Mouse (Mus musculus): ENCODE results near the gene Fggy.

The Fggy gene

DNA sequence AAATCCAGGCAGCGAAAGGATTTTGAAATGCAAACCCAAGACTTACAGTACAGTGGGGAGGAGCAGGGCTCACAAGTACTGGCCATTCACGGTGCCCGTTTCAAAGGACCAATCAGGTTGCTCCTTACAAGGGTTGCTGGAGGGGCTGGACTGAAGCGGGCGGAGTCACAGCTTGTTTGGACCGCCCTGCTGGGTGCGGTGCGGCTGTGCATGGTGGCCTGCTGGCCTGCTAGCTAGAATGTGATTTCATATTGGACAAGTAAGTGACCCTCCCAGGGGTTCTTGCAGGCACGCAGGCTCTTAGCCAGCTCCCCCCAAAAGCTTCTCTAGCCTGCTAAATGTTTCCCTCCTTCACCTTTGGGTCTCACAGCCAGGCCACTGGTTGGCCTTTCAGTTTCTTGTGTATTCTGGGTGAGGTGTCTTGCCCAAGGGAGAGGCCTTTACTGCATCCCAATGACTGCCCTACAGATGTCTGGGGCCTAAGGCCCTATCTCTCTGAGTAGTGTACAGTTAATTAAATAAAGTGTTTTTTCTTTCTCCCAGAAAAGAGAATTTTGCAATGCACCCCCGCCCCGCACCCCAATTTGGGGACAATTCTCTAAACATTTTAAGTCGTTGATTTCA lies at the start of gene Fggy:
Gene Fggy, plus strand, starts transcription at position 175 of the 624 bp plus-strand sequence.
- peak; percentile 92 for DNase-seq (ENCODE audit: low spot score)

DNA sequence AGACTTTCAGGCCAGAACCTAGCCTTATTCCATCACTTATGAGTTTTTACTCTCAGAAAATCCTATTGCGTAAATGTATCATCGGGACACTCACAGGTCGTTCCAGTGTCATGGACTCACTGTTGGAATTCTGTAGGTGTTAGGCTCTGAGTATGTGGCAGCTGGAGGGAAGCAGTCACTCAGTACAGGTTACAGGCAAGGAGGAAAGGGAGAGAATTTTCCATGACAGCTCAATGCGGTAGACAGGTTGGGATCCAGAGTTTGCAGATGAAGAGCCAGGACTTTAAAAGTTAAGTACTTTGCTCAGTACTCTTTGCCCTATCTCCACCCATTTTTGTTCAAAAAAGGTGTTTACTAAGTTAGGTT lies 49.4 kb upstream of the Fggy start:
- DNase-seq (ENCODE audit: low spot score), result no peak

DNA sequence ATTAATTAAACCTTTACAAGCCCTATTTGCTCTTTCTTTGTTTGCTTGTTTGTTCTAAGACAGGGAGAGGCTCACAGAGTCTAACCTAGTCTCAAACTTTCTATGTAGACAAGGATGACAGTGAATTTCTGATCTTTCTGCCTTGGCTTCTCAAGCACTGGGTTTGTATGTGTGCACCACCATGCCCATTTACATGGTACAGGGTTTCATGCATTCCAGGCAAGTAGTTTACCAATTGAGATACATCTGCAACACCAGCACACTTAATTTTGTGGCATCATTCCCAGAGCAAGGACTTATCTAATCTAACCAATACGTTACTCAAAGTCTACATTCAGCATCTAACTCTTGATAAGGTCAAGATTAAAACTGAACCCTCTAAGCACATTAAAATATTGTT lies 38.9 kb upstream of the Fggy start:
- DNase-seq (ENCODE audit: low spot score), result no peak

DNA sequence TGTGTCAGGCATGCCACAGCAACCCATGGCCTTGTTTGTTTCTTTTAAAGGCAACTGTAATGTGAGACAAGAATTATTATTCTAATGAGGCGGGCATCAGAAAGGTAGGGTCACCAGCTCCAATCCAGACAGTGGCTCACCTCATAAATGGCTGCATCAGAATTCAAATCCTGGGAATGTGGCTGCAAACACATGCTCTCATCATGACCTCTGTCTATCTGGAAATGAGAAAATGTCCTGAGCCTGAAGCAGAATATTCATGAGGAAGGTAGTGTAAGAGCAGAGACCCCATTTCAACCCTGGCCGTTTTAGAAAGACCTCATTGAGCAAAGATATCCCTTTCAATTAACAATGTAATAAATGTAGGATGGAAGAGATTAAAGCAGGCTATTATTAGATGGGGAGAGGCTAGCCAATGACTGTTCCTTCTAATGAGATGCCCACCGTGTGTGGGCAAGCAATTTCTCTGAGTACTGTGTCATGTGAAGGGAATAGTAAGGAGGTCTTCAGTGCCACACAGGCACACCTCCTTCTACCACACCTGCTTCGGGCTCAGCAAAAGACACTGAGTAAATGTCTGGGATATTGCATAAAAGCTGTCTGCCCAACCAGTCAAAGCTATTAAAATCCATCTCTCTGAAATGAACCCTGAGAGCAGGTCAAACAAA lies 37.2 kb upstream of the Fggy start:
- DNase-seq (ENCODE audit: low spot score), result no peak

DNA sequence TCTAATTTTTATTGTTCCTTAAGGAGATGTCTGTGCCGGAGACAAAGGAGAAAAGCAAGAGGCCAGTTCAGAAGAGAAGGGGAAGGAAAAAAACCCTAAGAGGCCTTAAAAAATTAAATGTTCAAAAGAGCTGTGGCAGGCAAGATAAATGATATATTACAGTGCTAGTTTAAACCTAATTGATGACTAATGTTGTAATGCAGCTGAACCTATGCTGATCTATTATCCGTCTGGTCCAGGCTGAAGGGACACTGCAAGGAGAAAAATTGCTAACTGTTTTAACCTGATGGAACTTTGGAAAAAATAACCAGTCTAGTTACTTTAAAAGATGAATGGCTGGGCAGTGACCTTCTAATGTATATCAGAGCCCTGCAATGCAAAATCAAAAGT lies 36.7 kb upstream of the Fggy start:
- DNase-seq (ENCODE audit: low spot score), result no peak

DNA sequence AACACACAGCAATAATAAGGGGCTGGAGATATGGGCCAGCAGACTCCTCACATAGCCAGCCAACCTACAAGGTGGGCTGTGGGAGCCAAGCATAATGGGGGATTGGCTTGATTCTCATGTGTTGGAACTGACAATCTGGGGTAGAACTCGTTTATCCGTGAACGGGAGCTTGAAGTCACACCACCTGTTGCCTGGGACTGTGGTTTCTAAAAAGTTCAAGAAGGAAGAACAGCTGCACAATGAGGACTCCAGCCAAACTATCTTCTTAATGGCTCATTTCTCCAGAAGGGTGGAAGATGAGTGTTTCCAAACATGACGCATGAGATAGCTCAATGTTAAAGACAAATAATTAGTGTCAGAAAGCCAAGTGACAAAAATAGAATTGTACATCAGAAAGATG lies 30.7 kb upstream of the Fggy start:
- DNase-seq (ENCODE audit: low spot score), result no peak

DNA sequence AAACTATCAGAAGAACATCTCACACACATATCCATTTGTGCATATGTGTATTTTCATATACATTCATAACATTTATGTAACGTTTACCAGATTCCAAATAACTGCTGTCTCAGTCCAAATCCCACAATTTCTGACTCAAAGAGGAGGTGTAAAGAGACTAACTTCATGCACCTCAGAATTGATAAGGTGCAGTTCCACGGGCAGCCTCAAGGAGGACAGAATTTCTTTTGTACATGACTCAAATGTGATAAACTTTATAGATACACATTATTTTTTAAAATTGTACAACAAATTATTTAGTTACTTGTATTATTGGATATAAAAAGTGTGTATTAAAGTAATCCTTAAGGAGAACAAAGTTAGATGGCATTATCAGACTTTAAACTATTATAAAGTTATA lies 26.6 kb upstream of the Fggy start:
- no peak for DNase-seq (ENCODE audit: low spot score)

DNA sequence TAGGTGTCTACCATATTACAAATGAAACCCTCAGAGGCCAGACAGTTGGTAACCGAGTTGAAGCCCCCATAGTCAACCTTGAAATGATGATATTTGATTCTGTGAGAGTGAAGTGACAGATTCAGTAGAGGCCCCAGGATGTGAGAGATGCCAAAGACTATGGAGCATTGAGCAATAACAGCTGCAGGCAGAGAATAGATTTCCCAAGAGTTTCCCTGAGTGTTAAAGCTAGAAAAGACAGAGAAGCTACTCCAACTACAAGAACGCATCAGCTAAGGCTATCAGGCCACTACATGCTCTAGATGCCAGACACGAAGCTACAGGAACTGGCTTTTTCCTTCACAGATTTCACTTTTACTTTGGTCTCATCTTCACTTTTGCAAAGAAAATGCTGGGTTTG lies 23.4 kb upstream of the Fggy start:
- DNase-seq (ENCODE audit: low spot score), result no peak

DNA sequence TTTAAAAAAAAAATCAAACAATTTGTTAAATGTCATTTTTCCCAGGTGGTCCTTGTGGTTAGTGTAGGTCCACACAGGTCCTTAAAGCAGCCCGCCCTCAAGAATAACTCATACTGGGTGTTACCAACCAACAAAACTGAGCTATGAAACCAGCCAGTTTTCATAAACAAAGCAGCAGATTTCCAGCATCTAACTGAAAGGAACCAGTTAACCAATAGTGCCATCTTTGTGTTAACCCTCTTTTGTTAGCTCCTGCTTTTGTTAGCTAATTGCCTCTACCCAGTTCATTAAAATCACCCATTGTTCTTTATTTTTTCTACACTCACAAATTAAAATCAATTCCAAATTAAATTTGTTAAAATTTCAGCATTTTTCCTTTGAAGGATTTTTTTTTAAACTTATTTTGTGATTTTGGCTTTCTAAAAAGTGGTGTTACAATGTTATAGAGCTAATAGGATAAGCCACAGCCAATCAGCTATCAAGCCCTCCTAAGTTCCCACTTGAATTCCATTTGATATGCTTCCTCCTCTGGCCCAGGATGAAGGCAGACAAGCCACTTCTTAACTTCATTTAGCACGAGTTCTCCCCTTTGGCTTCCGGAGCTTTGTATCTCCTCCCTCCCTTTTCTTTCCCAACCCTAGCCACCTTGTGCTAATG lies 15.8 kb upstream of the Fggy start:
- no peak for DNase-seq (ENCODE audit: low spot score)

DNA sequence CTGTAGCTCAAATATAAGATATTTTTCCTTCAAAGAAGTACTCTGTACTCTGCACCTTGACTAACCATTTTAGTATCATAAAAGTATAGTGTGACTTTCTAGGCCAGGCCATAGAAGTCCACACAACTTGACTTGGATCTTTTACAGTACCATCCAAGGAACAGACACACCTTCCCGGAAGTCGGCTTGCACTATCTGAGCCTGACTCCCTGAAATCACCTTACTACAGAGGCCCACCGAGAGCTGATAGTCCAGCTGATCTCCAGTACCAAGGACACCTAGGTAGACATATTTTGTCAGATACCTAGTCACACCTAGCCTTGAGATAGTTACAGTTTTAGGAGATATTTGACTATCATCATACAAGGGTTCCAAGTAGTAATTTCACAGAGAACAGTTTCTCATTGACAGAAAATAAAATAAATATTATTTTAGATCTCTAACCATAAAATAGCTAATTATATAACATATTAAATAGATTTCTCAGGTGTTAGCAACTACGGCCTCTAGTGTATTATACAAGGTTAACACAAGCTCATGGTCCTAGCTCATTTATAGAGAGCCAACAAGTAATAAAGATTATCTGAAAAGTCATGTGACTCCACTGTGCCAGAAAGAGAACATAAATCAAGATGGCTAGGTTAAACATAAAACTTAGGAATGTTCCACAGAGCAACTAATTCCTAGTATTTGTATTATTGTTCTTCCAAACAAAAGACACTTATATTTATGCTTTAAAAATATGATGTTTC lies 15.1 kb upstream of the Fggy start:
- DNase-seq (ENCODE audit: low spot score), result no peak

DNA sequence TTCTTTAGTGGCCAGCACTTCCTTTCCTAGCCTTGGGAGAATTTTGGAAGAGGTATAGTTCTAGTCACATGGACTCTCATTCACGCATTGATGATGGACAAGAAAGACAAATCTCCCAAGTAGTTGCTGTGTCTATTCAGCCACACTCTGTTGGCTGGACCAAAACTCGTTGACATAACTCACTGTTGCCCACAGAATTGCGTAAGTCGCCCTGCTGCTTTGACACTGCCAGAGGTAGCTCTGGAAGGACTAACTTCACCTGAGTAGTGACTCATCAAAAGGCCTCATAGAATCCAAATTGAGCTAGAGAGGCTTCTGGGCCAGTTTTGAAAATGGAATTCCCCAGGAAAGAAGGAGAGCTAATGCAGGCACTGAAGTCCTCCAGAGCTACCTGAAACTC lies 13.8 kb upstream of the Fggy start:
- DNase-seq (ENCODE audit: low spot score), result no peak

DNA sequence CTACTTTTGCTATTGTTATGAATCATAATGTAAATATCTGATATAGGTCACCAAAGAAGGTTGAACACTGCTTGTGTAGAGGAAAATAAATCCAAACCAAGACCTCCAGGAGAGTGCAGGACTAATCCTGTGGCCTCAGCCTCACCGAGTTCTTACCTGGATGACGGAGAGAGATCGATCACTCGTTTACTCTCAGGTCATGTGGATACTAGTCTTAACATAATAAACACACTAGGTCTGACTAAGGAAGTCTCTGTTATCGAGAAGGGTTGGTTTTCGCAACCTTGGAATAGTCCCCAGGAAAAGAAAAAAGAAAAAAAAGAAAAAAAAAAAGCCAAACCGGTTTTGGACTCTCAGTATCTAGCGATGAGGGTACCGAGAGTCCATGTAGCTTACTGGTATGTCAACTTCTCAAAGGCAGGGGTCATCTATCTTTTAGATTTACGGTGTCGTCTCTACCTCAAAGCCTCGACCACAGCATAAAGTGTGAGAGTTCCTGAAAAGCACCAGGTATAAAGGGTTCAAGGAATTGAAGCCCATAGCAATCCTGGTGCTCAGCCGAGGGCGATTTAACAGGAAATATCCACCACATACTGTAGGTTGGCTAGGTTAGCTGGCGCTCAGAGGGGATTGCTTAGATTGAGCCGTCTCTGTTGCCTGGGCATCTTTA lies 509 bp upstream of the Fggy start:
- DNase-seq (ENCODE audit: low spot score), result no peak

DNA sequence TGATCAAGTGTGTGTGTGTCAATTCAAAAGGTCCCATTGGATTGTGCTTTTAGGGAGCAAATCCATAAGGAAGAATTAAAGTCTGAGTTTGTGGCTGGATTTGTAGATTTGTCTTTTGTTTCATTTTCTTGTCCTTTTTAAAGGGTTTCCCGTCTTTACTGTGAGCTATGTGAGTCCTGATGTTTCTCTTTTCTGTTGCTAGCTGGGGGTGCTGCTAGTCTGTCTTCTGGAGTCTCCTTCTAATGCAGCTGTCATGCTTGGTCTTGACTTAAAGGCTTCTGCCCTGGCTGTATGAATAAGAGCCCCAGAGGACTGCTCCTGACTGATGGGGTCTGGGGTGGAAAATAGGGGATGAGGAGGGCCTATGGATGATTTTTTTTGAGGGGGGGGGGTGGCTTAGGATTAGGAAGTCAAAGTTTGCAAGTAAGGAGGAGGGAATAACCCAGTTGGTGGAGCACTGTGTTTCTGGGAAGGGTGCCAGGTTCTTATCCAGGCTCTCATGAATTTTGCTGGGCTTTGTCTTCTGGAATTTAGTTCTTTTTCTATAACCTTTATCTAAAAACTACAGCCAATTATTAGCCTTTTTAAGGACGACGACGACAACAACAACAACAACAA lies 1.1 kb downstream of the Fggy start:
- DNase-seq (ENCODE audit: low spot score), result no peak

DNA sequence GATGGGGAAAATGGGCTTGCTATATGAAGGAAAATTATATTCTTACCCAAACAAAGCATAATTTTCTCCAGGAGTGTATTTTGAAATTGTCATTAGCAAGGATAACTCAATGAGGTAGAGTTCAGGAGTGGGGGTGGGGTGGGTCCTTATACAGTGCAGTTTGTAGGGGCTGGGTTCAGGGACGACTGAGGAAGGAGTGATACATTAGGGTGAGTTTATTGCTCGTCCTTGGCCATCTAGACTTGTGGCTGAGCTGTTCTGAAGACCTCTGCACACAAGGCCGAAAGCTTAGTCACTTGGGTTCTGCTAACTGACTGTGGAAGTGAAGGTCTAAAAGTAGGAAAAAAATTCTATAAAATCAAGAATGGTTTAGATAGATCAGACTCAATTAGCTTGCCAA lies 14.3 kb downstream of the Fggy start:
- no peak for DNase-seq (ENCODE audit: low spot score)

DNA sequence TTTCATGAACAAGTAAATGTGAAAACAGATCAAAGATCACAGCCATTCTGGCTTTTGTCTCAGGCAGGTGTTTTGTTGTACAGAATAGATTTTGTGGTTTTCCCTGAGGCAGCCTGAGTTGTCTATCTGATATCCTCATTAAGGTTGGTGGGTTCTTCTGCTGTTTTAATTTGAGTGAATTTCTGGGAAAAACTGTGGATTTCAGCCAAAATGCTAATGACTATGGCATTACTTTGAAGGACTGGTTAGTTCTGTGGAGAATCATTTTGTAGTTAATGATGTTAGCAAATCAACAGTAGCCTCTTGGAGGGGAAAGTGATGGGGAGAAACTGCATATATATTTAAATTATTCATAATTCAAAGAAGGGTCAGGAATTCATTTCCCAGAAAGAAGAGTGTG lies 16.4 kb downstream of the Fggy start:
- DNase-seq (ENCODE audit: low spot score), result no peak

DNA sequence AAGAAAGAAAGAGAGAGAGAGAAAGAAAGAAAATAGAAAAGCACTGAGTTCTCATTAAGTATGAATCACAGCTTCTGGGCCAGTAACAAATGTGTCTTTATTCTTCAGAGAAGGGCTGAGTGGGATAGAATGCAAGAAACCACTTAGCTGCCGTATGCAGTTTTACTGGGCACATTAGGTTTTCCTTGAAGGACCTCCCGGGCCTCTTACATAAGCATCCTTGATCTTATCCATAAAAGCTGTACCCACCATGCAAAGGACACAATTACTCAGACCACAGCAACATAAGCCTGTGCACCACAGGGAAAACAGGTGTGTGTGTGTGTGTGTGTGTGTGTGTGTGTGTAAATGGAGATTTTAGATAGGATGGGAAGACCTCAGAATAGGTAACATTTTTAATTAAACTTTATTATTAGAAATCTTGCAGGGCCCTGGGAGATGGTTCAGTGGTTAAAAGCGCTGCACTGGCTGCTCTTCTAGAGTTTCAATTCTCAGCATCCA lies 18.2 kb downstream of the Fggy start:
- no peak for DNase-seq (ENCODE audit: low spot score)

DNA sequence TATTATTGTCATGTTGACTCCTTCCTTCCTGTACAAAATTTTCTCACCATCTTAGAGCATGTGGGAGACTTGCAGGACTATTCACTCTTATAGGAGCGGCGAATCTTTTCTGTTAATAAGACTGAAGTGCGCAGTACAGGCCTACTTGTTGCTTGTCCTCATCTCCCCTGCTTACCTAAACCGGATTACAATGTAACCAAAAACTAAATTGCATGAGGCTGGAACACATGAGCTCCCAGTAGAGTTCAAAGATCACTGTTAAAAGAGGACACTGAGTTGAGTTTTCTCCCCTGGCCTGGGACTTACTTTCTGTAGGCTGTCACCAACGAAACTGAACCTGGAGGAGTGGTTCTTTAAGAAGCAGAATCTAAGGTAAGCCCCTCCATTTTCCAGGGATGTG lies 21.9 kb downstream of the Fggy start:
- no peak for DNase-seq (ENCODE audit: low spot score)

DNA sequence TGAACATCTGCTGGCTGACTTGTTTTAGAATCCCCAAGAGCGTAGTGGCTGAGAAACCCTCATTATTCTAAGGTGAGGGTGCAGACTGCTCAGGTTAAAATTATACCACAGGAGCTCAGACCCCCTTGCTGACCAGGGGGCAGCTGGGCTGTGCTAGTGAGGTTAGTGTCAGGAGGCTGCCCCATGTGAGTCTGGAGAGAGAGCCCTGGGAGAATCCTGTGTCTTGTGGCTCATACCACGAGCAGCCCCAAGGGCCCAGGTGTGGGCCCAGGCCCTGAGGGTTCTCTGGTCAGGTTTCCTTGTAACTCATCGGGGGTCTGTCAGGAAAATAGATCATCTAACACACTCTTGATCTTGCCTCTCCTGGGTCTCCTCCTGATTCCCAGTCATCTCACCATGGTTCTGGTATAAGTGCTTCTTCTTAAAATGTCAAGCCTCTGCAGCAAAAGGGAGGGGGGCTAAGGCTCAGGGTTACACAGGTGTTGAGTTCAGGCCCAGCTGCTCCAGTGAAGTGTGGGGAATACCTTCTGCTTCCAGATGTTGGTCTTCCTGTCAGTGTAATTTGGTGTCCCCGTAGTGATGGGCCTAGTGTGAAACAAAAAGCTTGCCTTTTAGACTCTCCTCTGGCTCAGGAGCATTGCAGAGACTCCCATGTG lies 26.9 kb downstream of the Fggy start:
- no peak for DNase-seq (ENCODE audit: low spot score)

DNA sequence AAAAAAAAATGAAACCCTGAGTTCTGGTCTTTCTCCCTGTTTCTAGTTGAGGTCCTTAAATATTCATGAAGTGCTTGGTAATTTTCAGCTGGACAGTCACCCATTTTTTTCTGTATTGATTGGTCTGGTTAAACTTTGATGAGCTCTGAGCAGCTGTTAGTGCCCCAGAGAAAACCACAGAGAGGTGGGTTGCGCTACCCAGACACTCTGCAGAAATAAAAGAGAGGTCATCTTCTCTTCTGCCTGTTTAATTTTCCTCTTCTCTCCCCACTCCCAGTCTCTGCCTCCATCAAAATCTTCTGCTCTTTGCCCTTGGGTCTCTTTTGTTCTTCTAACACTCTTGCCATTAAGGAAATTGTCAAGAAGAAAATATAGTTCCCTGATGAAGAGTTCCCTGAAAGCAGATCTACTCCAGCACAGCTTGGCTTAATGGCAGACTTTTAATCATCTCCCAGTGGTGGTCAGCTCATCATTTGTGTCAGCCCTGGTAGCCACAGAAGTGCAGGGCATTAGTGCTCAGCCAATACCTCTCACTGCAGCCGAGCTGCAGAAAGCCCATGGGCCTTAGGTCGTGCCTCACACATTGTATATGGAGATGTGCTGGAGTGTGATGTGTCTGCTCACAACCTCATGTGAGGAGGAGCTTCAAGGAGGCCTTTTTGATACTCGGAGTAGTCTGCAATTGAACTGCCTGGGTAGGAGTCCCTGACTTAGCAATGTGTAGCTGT lies 29.1 kb downstream of the Fggy start:
- no peak for DNase-seq (ENCODE audit: low spot score)

DNA sequence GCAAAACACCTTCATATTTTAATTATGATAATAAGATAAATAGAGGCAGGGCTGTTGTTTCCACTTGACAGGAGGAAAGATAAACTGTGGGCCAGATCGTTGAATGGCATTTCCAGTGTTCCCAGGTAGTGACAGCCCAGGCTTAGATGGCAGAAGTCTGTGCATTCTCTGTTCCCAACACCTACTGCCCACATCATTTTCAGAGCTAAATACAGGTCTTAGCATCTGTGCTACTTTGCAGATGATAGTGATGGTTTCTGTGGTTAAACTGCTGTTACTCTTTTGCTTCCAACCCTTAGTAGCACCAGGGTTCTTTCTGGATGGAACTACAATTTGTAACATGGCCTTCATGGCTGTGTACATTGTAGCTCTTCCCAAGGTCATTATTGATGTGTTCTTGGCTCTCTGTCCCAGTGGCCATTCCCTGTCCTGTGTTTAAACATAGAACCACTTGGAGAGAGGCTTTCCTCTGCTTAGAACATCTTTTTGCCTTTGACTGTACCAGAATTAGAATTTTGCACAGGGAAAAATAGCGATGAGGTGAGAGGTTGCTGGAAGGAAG lies 31.5 kb downstream of the Fggy start:
- no peak for DNase-seq (ENCODE audit: low spot score)

Measured in urinary bladder, postnatal 10 days (tissue).